Mouse (Mus musculus): ENCODE measurements at regions not wholly inside any gene's neighbourhood (a gene's known extent, or its start where the extent isn't known, plus 50 kb on each side); places are given as distances from the start of the nearest gene placed in this dataset.

DNA sequence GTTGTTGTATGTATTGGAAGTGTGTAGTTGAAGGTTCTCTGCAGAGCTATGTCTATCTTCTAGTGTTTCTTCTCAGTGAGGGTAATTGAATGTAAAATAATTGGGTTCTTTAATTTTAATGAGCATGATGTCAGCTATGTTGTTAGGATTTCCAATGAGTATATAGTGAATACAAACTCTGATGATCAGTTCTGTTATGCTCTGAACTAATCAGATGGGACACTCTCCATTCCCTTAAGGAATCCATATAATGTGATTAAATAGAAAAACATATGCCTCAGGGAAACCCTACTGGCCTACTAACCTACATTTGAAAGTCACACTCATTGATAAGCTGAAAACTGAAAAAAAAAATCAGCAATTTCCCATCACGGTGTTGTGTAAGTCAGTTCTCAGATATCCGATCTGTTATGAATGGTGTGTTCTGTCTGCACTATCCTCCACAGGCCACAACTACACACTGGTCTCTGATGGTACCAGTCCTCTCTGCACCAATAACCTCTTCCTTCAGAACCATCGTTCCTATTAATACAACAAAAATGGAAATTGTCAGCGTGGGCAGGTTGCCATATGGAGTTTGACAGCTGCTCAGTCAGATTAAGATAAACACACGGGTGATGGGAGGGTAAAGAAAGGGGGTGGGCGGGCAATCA lies 496.4 kb downstream of the Lipi start:
- TF ChIP-seq TCF12 (IDR thresholded peaks at IDR 0.05; ENCODE audit: insufficient read depth, poor library complexity, severe bottlenecking) (no peak), SRF (IDR thresholded peaks at IDR 0.05; ENCODE audit: control insufficient read depth, insufficient read length, low read depth) (no peak), POLR2AphosphoS2 (IDR thresholded peaks at IDR 0.05; ENCODE audit: insufficient read length, low read depth) (no peak), MYOD1 (IDR thresholded peaks at IDR 0.05; ENCODE audit: control insufficient read depth in 1 of 3, insufficient read length in 2 of 3, low read depth in 2 of 3) (no peak), USF1 (IDR thresholded peaks at IDR 0.05; ENCODE audit: low read depth) (no peak), CEBPB (IDR thresholded peaks at IDR 0.05; ENCODE audit: insufficient read depth, poor library complexity, severe bottlenecking) (no peak), POLR2A (IDR thresholded peaks at IDR 0.05; ENCODE audit: insufficient read length, low read depth) (no peak), E2F4 (IDR thresholded peaks at IDR 0.05; ENCODE audit: insufficient read depth) (no peak)

Data from myocyte (in vitro differentiated cells).